Mouse (Mus musculus) heart, postnatal 0 days (tissue): ENCODE data around the gene Alx3.

Source experiments
- CTCF ChIP-seq: IDR thresholded peaks from 2 replicates; pipeline ENCODE4 v1.5.1; 2016; ENCODE audit warnings: antibody characterized with exemption, control low read depth, low read depth
- EP300 ChIP-seq: IDR thresholded peaks from 2 replicates; pipeline ENCODE4 v1.6.1; 2016; ENCODE audit warnings: antibody characterized with exemption, low read depth

DNA sequence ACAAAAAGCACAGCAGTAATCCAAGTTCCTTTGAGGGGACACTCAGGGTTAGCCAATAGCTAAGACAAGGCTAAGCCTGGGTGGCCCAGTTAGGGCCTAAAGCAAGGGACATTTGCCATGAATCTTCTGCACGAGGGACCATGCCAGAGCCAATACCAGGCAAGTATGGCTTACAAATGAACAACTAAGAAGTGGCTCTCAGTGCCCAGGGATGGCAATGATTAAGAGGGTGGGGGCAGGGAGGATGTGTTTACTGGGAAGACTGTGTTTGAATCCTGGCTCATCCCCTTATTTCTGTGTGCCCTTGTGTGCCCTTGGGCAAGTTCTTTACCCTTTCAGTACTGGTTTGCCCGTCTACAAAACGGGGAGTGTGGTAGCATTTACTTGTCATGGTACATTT lies 14.5 kb downstream of the Alx3 start:
- TF ChIP-seq CTCF (no peak), EP300 (no peak)
